In the genomic region with DNA sequence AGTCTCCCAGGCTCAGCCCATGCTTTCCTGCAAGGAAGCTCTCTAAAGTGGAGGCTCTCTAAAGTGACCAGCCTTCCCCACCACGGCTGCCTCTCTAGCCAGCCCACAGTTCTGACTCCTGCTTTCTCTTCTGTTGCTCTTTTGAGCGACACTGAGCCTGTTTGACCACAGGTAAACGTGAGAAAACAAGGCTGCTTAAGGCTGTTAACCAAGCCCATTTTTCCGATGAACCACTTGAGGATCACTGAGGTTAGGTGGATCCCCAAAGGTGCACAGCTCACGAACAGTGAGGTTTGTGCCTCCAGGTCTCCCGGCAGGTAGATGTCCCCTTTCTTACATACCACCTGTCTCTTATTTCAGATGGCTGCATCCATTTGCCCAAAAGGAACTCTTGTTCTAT, we compare ENCODE assay signal across 27 mouse cellular contexts. TPM values are rescaled to one million over a fixed set of nuclear protein-coding genes. Genes with fewer than 3 reads are reported as not detected.
DNase-seq lines count a peak whose midpoint lies in the region; ATAC-seq and TF ChIP-seq lines count a peak whose summit lies in the region.
"Had no signal": no experiment of that assay in that cellular context is flagged by ENCODE, and none has a peak within 500 bp of the region (broad histone marks: within the 10 kb centered on the region; RNA-seq: fewer than 3 reads in every experiment).

No protein-coding gene starts in this region.

- TF ChIP-seq CTCF in forebrain, postnatal 0 days (IDR thresholded peaks at IDR 0.05; ENCODE audit: low read depth), result no peak

- no peaks in the 10 kb centered on the region for H3K9me3 ChIP-seq in forebrain, postnatal 0 days (ENCODE audit: low read length)
- H3K9me3 ChIP-seq: embryonic facial prominence, embryonic 12.5 days; embryonic facial prominence, embryonic 15.5 days; heart, embryonic 10.5 days; heart, embryonic 13.5 days had no signal

- no peaks in the 10 kb centered on the region for H3K36me3 ChIP-seq in forebrain, postnatal 0 days (ENCODE audit: insufficient read depth)
- H3K36me3 ChIP-seq: embryonic facial prominence, embryonic 12.5 days; embryonic facial prominence, embryonic 15.5 days; heart, embryonic 10.5 days; heart, embryonic 13.5 days had no signal

- peak; percentile 28 for ATAC-seq in activated CD4-positive, CD25-positive, alpha-beta regulatory T cell, adult 4 months
- no peak for ATAC-seq in forebrain, postnatal 0 days
- ATAC-seq: forebrain, embryonic 14.5 days; hindbrain, embryonic 16.5 days had no signal

- no peak overlapping the region for H3K27ac ChIP-seq in forebrain, postnatal 0 days (ENCODE audit: low read depth, low read length)
- H3K27ac ChIP-seq: embryonic facial prominence, embryonic 12.5 days; embryonic facial prominence, embryonic 15.5 days; heart, adult 2 months; heart, embryonic 10.5 days; heart, embryonic 13.5 days had no signal

- H3K4me1 ChIP-seq in forebrain, postnatal 0 days (ENCODE audit: insufficient read depth), result no peaks in the 10 kb centered on the region

- no peak overlapping the region for H3K4me3 ChIP-seq in forebrain, postnatal 0 days (ENCODE audit: low read depth, low read length)
- H3K4me3 ChIP-seq: embryonic facial prominence, embryonic 12.5 days; embryonic facial prominence, embryonic 15.5 days; heart, adult 2 months; heart, embryonic 10.5 days; heart, embryonic 13.5 days had no signal

- 87% methylated on average over 6 of the region's 6 CpGs for WGBS in forebrain, postnatal 0 days

- no peaks in the 10 kb centered on the region for H3K27me3 ChIP-seq in forebrain, postnatal 0 days (ENCODE audit: insufficient read depth, low read length)
- H3K27me3 ChIP-seq: embryonic facial prominence, embryonic 12.5 days; embryonic facial prominence, embryonic 15.5 days; heart, embryonic 13.5 days had no signal

- no peak overlapping the region for H3K4me2 ChIP-seq in forebrain, postnatal 0 days (ENCODE audit: low read depth)
- H3K4me2 ChIP-seq: embryonic facial prominence, embryonic 12.5 days; embryonic facial prominence, embryonic 15.5 days; heart, embryonic 13.5 days had no signal

- DNase-seq in CD4-positive helper T cell, adult 2 months (ENCODE audit: low read depth, low spot score), result peak; percentile 80
- peak; percentile 67 for DNase-seq in CD4-positive, CD25-positive, alpha-beta regulatory T cell, adult 2 months (ENCODE audit: low read depth, low spot score)
- peak; percentile 56 for DNase-seq in naive thymus-derived CD4-positive, alpha-beta T cell, adult 2 months (ENCODE audit: low read depth)
- DNase-seq in forebrain, postnatal 0 days, result no peak
- DNase-seq in kidney, adult 18-20 months, result no peak
- no peak for DNase-seq in kidney, postnatal 14 days
- DNase-seq in heart, adult 18-20 months, result no peak
- DNase-seq: adrenal gland, postnatal 10 days; adrenal gland, postnatal 36 days; cerebellum, adult 2 months; cerebellum, adult 9-11 months; cerebellum, postnatal 25 days; gastrocnemius, postnatal 25 days; heart, adult 2 months; heart, postnatal 14 days; heart, postnatal 4 days had no signal

- H3K9ac ChIP-seq in forebrain, postnatal 0 days, result no peak overlapping the region
- H3K9ac ChIP-seq: embryonic facial prominence, embryonic 12.5 days; embryonic facial prominence, embryonic 15.5 days; heart, embryonic 13.5 days had no signal

RNA-seq across cellular contexts. Expression of a gene that starts 3.3 kb away (rescaled TPM):
- polyA plus RNA-seq in activated CD4-positive, CD25-positive, alpha-beta regulatory T cell, adult 4 months (2017; shearing (Covaris generic)), result 100 to 1,000 TPM; 406 to 482 TPM
- total RNA-seq in forebrain, postnatal 0 days (2014; rRNA removed), result 0.10 TPM in 1 of 2 replicates, not detected in the other
- polyA plus RNA-seq in forebrain, postnatal 0 days (2015; fragmentation: Nextera tagmentation; extraction: Ambion mirVana), result 0.24 and 0.52 TPM in 2 replicates
- total RNA-seq in heart, adult 18-20 months (2021), result 1 to 10 TPM in 1 of 2 experiments, not detected in 1; 1.1 TPM
- total RNA-seq: common myeloid progenitor, adult 5-6 weeks; ES-E14 had no signal
- polyA plus RNA-seq: hindbrain, embryonic 11.5 days; intestine, embryonic 14.5 days had no signal

RNA-seq across cellular contexts. Expression of a gene that starts 53.6 kb away (rescaled TPM):
- 10 to 100 TPM; 11.1 to 13.2 TPM for polyA plus RNA-seq in activated CD4-positive, CD25-positive, alpha-beta regulatory T cell, adult 4 months (2017; shearing (Covaris generic))
- 27.9 and 29.0 TPM in 2 replicates for total RNA-seq in forebrain, postnatal 0 days (2014; rRNA removed)
- 34.5 TPM in 2 replicates for polyA plus RNA-seq in forebrain, postnatal 0 days (2015; fragmentation: Nextera tagmentation; extraction: Ambion mirVana)
- total RNA-seq in heart, adult 18-20 months (2021), result 10 to 100 TPM; 20.4 to 21.8 TPM

Comparison
In these comparisons a context has a peak if more than half of its experiments do, and no peak if none do; other contexts are left out.
1. DNase-seq: peak in CD4-positive helper T cell, adult 2 months (single experiment), CD4-positive, CD25-positive, alpha-beta regulatory T cell, adult 2 months (single experiment) and naive thymus-derived CD4-positive, alpha-beta T cell, adult 2 months (single experiment); none in forebrain, postnatal 0 days (single experiment), kidney, adult 18-20 months (single experiment), kidney, postnatal 14 days (single experiment) and heart, adult 18-20 months (0 of 2).